Mouse (Mus musculus) hindbrain, embryonic 11.5 days (tissue): ENCODE measurements around the gene Cdh8. TPM values are rescaled to one million over a fixed set of nuclear protein-coding genes. Genes with fewer than 3 reads are reported as not detected.

Experiments used
- ATAC-seq: fragments of 200-750 bp; cut with Nextera tagmentation; 2 replicates; pipeline ENCODE4 v1.8.0; 2017; ENCODE audit warnings: mild to moderate bottlenecking, moderate TSS enrichment, moderate library complexity; ENCODE audit not compliant: low FRiP score
- DNase-seq: peaks from one replicate; pipeline ENCODE4 v3.0.0-alpha.2; 2015; ENCODE audit warnings: low spot score
- H3K27ac ChIP-seq: fragments of 300-500 bp; sonication (generic); 2 replicates; pipeline ENCODE4 v1.5.1; 2014; ENCODE audit warnings: mild to moderate bottlenecking, low read depth, low read length
- H3K27me3 ChIP-seq: fragments of 300-500 bp; sonication (generic); 2 replicates; pipeline ENCODE4 v1.6.1; 2014; ENCODE audit warnings: mild to moderate bottlenecking, low read length, moderate library complexity, mixed read lengths; ENCODE audit not compliant: control insufficient read depth, insufficient read depth
- H3K36me3 ChIP-seq: fragments of 300-500 bp; sonication (generic); 2 replicates; pipeline ENCODE4 v1.6.1; 2014; ENCODE audit warnings: mild to moderate bottlenecking, low read length, moderate library complexity, mixed read lengths; ENCODE audit not compliant: control insufficient read depth, insufficient read depth
- H3K4me1 ChIP-seq: fragments of 300-500 bp; sonication (generic); replicated peaks from 2 replicates; pipeline ENCODE4 v1.6.1; 2014; ENCODE audit warnings: low read length, mixed read lengths; ENCODE audit not compliant: control insufficient read depth, insufficient read depth
- H3K4me2 ChIP-seq: fragments of 300-500 bp; sonication (generic); replicated peaks from 2 replicates; pipeline ENCODE4 v1.6.1; 2014; ENCODE audit warnings: mild to moderate bottlenecking, low read depth, low read length
- H3K4me3 ChIP-seq: fragments of 300-500 bp; sonication (generic); 2 replicates; pipeline ENCODE4 v1.5.1; 2014; ENCODE audit warnings: low read depth, low read length
- H3K9ac ChIP-seq: fragments of 300-500 bp; sonication (generic); 2 replicates; pipeline ENCODE4 v1.6.1; 2014; ENCODE audit warnings: low read depth, low read length
- H3K9me3 ChIP-seq: fragments of 300-500 bp; sonication (generic); 2 replicates; pipeline ENCODE4 v1.6.1; 2016; ENCODE audit warnings: low read length; ENCODE audit not compliant: control insufficient read depth
- WGBS: fragments of 180-500 bp; shearing (Covaris S2); extraction: QIAGEN DNeasy Blood & Tissue Kit; methylation state at CpG from one replicate; pipeline ENCODE4 v1.1.7; 2014; 5-methylcytosine and 5-hydroxymethylcytosine counted together
- polyA plus RNA-seq: library from polyadenylated mRNA; unstranded; fragments of >200 nt; fragmentation: Nextera tagmentation; extraction: Ambion mirVana; gene quantifications from 2 replicates; pipeline ENCODE4 v1.2.1, GENCODE M21; 2014

Gene Cdh8
- polyA plus RNA-seq, 1 experiment from 2014 or later: 4.7 TPM

DNA sequence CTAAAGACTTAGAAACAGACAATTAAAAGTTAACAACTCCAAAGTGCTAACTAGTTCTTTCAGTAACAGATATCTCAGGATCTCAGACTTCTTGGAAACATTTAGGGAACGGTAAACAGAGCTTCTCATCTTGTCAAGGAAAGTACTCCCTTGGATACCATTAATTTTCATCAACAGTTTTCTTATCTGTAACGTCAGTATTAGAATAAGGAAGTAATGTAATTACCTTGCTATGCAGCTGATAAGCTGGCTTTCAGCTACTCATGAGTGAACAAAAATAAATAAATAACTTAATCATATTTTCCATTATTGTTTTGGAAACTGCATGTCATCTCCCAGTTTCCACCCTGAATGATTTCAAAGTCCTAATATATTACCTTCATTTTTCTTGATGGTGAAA, 317.8 kb downstream of the Cdh8 start:
- Histone ChIP-seq H3K36me3 (no peaks in the 10 kb centered on the region), H3K9me3 (no peaks in the 10 kb centered on the region), H3K9ac (no peak overlapping the region), H3K27ac (no peak overlapping the region), H3K4me3 (no peak overlapping the region), H3K4me1 (no peaks in the 10 kb centered on the region), H3K27me3 (no peaks in the 10 kb centered on the region), H3K4me2 (no peak overlapping the region)
- 78% methylated on average over 2 of the region's 2 CpGs for WGBS
- no peak for DNase-seq
- ATAC-seq: no peak

DNA sequence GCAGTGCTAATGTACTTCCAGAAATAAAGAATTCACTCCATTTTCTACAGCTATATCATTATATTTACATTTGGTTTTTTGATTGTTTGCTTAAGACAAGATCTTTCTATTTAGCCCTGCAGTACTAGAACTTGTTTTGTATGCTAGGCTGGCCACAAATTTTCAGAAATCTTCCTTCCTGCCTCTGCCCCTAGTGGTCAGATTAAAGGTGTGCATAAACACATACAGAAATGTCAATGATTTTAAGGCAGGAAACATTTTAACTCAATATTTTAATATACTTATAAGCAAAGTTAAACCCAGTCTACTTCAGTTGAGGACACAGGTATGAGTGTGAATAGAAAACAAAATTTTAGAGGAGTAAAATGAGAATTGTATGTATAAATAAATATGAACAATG, 364.9 kb downstream of the Cdh8 start:
- Histone ChIP-seq H3K4me1 (no peaks in the 10 kb centered on the region), H3K36me3 (no peaks in the 10 kb centered on the region), H3K27ac (no peak overlapping the region), H3K4me3 (no peak overlapping the region), H3K9me3 (no peaks in the 10 kb centered on the region), H3K9ac (no peak overlapping the region), H3K27me3 (no peaks in the 10 kb centered on the region), H3K4me2 (no peak overlapping the region)
- DNase-seq (no peak), ATAC-seq (no peak)

DNA sequence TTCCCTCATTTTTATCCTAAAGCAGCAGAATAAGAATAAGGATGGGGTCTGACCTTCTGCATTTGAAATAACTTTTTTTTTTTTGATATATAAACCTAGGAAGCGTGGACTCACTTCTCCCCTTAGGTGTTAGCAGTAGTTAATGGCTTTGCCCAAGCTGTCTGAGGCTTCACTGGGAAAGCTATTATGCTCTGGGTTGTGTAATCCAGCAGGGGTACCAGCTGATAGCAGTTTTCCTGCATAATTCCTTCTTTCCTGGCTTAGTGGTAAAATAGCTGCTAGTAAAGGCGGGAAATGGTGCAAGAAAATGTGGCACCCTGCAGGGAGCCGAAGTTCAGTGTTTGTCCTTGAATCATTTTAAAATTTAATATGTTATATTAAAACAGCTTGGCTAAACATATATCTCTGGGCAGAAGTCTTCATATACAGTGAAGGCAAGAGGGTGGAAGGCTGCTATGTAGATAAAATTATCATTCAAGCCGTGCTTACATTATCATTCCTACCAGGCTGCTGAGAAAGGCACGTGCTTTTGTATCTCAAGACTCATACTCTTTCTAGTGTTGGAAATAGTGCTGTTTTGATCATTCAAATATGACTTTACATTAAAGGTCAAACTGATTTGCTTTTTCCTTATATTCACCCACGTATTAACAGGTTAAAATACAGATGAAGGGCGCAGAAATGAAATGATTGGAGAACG, 367.5 kb downstream of the Cdh8 start:
- H3K4me1 ChIP-seq: no peaks in the 10 kb centered on the region
- H3K36me3 ChIP-seq: no peaks in the 10 kb centered on the region
- no peak for ATAC-seq
- H3K9ac ChIP-seq: no peak overlapping the region
- no peak for DNase-seq
- no peaks in the 10 kb centered on the region for H3K27me3 ChIP-seq
- H3K4me3 ChIP-seq: no peak overlapping the region
- 84% methylated on average over 8 of the region's 8 CpGs for WGBS
- no peaks in the 10 kb centered on the region for H3K9me3 ChIP-seq
- H3K27ac ChIP-seq: no peak overlapping the region
- H3K4me2 ChIP-seq: no peak overlapping the region

DNA sequence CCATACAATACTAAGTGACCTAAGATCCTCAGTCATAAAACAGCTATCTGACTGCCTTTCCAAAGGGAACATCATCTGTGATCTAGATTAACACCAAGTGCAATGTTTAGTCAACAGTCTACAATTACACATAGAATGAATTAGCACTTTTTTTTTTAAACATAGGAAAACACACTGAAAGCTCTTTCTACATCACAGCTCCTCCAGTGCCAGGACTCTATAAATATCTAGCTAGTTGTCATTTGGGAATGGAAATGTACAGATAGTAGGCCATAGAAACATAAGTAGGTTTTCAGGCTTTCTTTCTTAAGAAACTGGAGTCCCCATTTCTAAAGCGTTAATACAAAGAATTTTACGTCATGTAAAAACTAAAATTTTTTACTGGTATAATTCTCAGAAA, 375.8 kb downstream of the Cdh8 start:
- Histone ChIP-seq H3K27ac (no peak overlapping the region), H3K4me2 (no peak overlapping the region), H3K4me3 (no peak overlapping the region), H3K27me3 (no peaks in the 10 kb centered on the region), H3K4me1 (no peaks in the 10 kb centered on the region), H3K9ac (no peak overlapping the region), H3K9me3 (no peaks in the 10 kb centered on the region), H3K36me3 (no peaks in the 10 kb centered on the region)
- no peak for DNase-seq
- ATAC-seq: no peak
- 100% methylated on average over 2 of the region's 2 CpGs for WGBS

DNA sequence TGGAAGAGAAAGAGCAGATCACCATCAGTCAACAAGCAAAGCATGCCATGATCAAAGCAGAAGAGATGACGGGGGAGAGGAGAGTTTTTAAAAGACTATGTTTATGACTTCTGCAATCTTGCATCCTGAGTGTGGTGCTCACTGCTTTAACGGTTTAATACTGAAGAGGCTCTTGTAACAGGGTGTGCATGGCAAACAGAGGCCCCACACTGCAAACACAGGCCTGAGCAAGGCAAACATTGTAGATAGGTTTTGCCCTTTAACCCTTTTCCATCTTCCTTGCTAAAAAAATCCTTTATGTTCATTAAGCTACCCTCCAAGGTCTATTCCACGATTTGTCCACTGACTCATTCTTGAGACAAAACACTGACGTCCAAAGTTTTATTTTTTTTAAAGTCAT, 385.2 kb downstream of the Cdh8 start:
- Histone ChIP-seq H3K27me3 (no peaks in the 10 kb centered on the region), H3K4me1 (no peaks in the 10 kb centered on the region), H3K9me3 (no peaks in the 10 kb centered on the region), H3K36me3 (no peaks in the 10 kb centered on the region), H3K9ac (no peak overlapping the region), H3K4me3 (no peak overlapping the region), H3K4me2 (no peak overlapping the region), H3K27ac (no peak overlapping the region)
- DNase-seq (no peak), ATAC-seq (no peak)
- WGBS: 86% methylated on average over 4 of the region's 4 CpGs
